Mouse (Mus musculus): Measurements from ENCODE around the gene Itpr3. TPM values are rescaled to one million over a fixed set of nuclear protein-coding genes. Genes with fewer than 3 reads are reported as not detected.

Itpr3 gene
- polyA plus RNA-seq, 1 experiment from 2014 or later = 5.8 TPM

GRCm38 (mm10) chr17:27028284-27028795 is 28.8 kb upstream of the Itpr3 start:
- peak; percentile 87 for TF ChIP-seq CTCF (IDR thresholded peaks at IDR 0.05; ENCODE audit: low read depth)
- H3K4me1 ChIP-seq (ENCODE audit: insufficient read depth) = peaks cover 5% of the 10 kb centered on the region; the same call in 1 of the 2 replicates
- WGBS = under 1% methylated on average over 19 of the region's 19 CpGs
- peak overlapping the region; percentile 75 for H3K4me3 ChIP-seq (ENCODE audit: low read depth, low read length)
- no peaks in the 10 kb centered on the region for H3K27me3 ChIP-seq (ENCODE audit: insufficient read depth, low read length)
- no peaks in the 10 kb centered on the region for H3K9me3 ChIP-seq (ENCODE audit: low read depth, low read length)
- peak overlapping the region; percentile 93 for H3K4me2 ChIP-seq
- peaks cover 25% of the 10 kb centered on the region for H3K36me3 ChIP-seq (ENCODE audit: insufficient read depth)
- ATAC-seq (ENCODE audit: insufficient read depth) = peak; percentile 88
- H3K27ac ChIP-seq (ENCODE audit: low read depth) = peak overlapping the region; percentile 84
- peak; percentile 94 for DNase-seq
- peak overlapping the region; percentile 98 for H3K9ac ChIP-seq

GRCm38 (mm10) chr17:27028909-27029308 is 28.2 kb upstream of the Itpr3 start, which contains the start of gene Bak1:
Bak1 (minus strand) TSS chr17:27029009.
- Histone ChIP-seq H3K27ac (ENCODE audit: low read depth) (peak within 1 kb of the TSS; percentile 84), H3K4me2 (peak within 1 kb of the TSS; percentile 93), H3K36me3 (ENCODE audit: insufficient read depth) (peaks cover 20% of the 10 kb centered on the region), H3K4me3 (ENCODE audit: low read depth, low read length) (peak within 1 kb of the TSS; percentile 75), H3K4me1 (ENCODE audit: insufficient read depth) (peaks cover 5% of the 10 kb centered on the region; the same call in 1 of the 2 replicates), H3K9me3 (ENCODE audit: low read depth, low read length) (no peaks in the 10 kb centered on the region), H3K9ac (peak within 1 kb of the TSS; percentile 98), H3K27me3 (ENCODE audit: insufficient read depth, low read length) (no peaks in the 10 kb centered on the region)
- 65% methylated on average over 3 of the region's 4 CpGs for WGBS
- ATAC-seq (ENCODE audit: insufficient read depth) (no peak), DNase-seq (no peak)
- no peak for TF ChIP-seq CTCF (IDR thresholded peaks at IDR 0.05; ENCODE audit: low read depth)

GRCm38 (mm10) chr17:27029431-27029830 is 27.7 kb upstream of the Itpr3 start:
- 90% methylated on average over 14 of the region's 14 CpGs for WGBS
- no peaks in the 10 kb centered on the region for H3K9me3 ChIP-seq (ENCODE audit: low read depth, low read length)
- ATAC-seq (ENCODE audit: insufficient read depth) = no peak
- no peak overlapping the region for H3K27ac ChIP-seq (ENCODE audit: low read depth)
- H3K9ac ChIP-seq = no peak overlapping the region
- no peaks in the 10 kb centered on the region for H3K27me3 ChIP-seq (ENCODE audit: insufficient read depth, low read length)
- peaks cover 18% of the 10 kb centered on the region for H3K36me3 ChIP-seq (ENCODE audit: insufficient read depth)
- DNase-seq = no peak
- H3K4me3 ChIP-seq (ENCODE audit: low read depth, low read length) = no peak overlapping the region
- H3K4me2 ChIP-seq = no peak overlapping the region
- H3K4me1 ChIP-seq (ENCODE audit: insufficient read depth) = peaks cover 5% of the 10 kb centered on the region; the same call in 1 of the 2 replicates
- no peak for TF ChIP-seq CTCF (IDR thresholded peaks at IDR 0.05; ENCODE audit: low read depth)

GRCm38 (mm10) chr17:27030896-27031295 is 26.2 kb upstream of the Itpr3 start:
- no peak overlapping the region for H3K4me2 ChIP-seq
- no peak for TF ChIP-seq CTCF (IDR thresholded peaks at IDR 0.05; ENCODE audit: low read depth)
- no peak overlapping the region for H3K9ac ChIP-seq
- WGBS = 84% methylated on average over 4 of the region's 4 CpGs
- H3K4me1 ChIP-seq (ENCODE audit: insufficient read depth) = peaks cover 5% of the 10 kb centered on the region; the same call in 1 of the 2 replicates
- peaks cover 5% of the 10 kb centered on the region for H3K36me3 ChIP-seq (ENCODE audit: insufficient read depth)
- ATAC-seq (ENCODE audit: insufficient read depth) (no peak), DNase-seq (no peak)
- H3K27ac ChIP-seq (ENCODE audit: low read depth) = no peak overlapping the region
- H3K27me3 ChIP-seq (ENCODE audit: insufficient read depth, low read length) = no peaks in the 10 kb centered on the region
- no peaks in the 10 kb centered on the region for H3K9me3 ChIP-seq (ENCODE audit: low read depth, low read length)
- no peak overlapping the region for H3K4me3 ChIP-seq (ENCODE audit: low read depth, low read length)

- no peak overlapping the region for H3K4me2 ChIP-seq
- no peak overlapping the region for H3K4me3 ChIP-seq (ENCODE audit: low read depth, low read length)
- no peak for DNase-seq
- 49% methylated on average over 7 of the region's 7 CpGs for WGBS
- no peaks in the 10 kb centered on the region for H3K36me3 ChIP-seq (ENCODE audit: insufficient read depth)
- no peak for ATAC-seq (ENCODE audit: insufficient read depth)
- peaks cover 3% of the 10 kb centered on the region; the same call in 1 of the 2 replicates for H3K4me1 ChIP-seq (ENCODE audit: insufficient read depth)
- H3K9me3 ChIP-seq (ENCODE audit: low read depth, low read length) = no peaks in the 10 kb centered on the region
- no peak for TF ChIP-seq CTCF (IDR thresholded peaks at IDR 0.05; ENCODE audit: low read depth)
- no peak overlapping the region for H3K27ac ChIP-seq (ENCODE audit: low read depth)
- no peaks in the 10 kb centered on the region for H3K27me3 ChIP-seq (ENCODE audit: insufficient read depth, low read length)
- H3K9ac ChIP-seq = no peak overlapping the region
These were observed 24.8 kb upstream of the Itpr3 start for GRCm38 (mm10) chr17:27032328-27032727.

GRCm38 (mm10) chr17:27032869-27033268 is 24.2 kb upstream of the Itpr3 start:
- Histone ChIP-seq H3K9me3 (ENCODE audit: low read depth, low read length) (no peaks in the 10 kb centered on the region), H3K27ac (ENCODE audit: low read depth) (no peak overlapping the region), H3K4me2 (peak overlapping the region; percentile 43; the same call in 1 of the 2 replicates), H3K36me3 (ENCODE audit: insufficient read depth) (no peaks in the 10 kb centered on the region), H3K4me1 (ENCODE audit: insufficient read depth) (0 out of 2 replicates have a peak, but pooled peaks cover under 1% of the 10 kb centered on the region), H3K9ac (no peak overlapping the region), H3K27me3 (ENCODE audit: insufficient read depth, low read length) (no peaks in the 10 kb centered on the region), H3K4me3 (ENCODE audit: low read depth, low read length) (no peak overlapping the region)
- DNase-seq (peak; percentile 94), ATAC-seq (ENCODE audit: insufficient read depth) (peak; percentile 68)
- peak; percentile 97 for TF ChIP-seq CTCF (IDR thresholded peaks at IDR 0.05; ENCODE audit: low read depth)
- 2% methylated on average over 14 of the region's 14 CpGs for WGBS

GRCm38 (mm10) chr17:27036465-27036864 is 20.6 kb upstream of the Itpr3 start:
- ATAC-seq (ENCODE audit: insufficient read depth) = no peak
- Histone ChIP-seq H3K36me3 (ENCODE audit: insufficient read depth) (no peaks in the 10 kb centered on the region), H3K27me3 (ENCODE audit: insufficient read depth, low read length) (no peaks in the 10 kb centered on the region), H3K4me1 (ENCODE audit: insufficient read depth) (peaks cover 17% of the 10 kb centered on the region), H3K9me3 (ENCODE audit: low read depth, low read length) (no peaks in the 10 kb centered on the region), H3K27ac (ENCODE audit: low read depth) (peak overlapping the region; percentile 69; the same call in 1 of the 2 replicates), H3K4me3 (ENCODE audit: low read depth, low read length) (no peak overlapping the region), H3K9ac (no peak overlapping the region), H3K4me2 (no peak overlapping the region)
- 48% methylated on average over 7 of the region's 7 CpGs for WGBS
- no peak for DNase-seq
- TF ChIP-seq CTCF (IDR thresholded peaks at IDR 0.05; ENCODE audit: low read depth) = no peak

Data from lung, embryonic 14.5 days (tissue).